Mouse (Mus musculus): ENCODE data around the gene Rftn2.
"Not testable (repeated sequence)": the region's sequence is repeated elsewhere in the genome, so short reads cannot be mapped to it uniquely, and the experiment has no call there.

Gene Rftn2

DNA sequence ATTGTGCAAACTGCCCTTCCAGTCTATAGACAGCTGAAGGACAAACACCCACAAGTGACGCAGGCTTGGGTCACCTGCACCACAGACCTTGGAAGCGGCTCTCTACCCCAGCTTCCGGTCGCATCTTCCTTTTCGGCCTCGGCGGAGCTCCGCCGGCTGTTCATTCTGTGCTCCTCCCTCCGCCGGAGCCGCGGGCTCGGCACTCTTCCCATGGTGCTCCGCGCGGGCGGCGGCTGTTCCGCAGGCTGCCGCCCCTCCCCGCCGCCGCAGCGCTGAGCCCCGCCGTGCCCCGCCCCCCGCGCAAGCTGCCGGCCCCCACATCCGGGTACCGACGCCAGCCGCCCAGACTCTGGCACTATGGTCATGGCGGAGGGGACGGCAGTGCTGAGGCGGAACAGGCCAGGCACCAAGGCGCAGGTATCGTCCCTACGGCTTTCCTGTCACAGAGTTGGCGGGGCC, 95.6 kb downstream of the Rftn2 start, which contains the start of gene Mob4:
Gene Mob4, plus strand, starts transcription at position 289 of the 459 bp plus-strand sequence.
- in situ Hi-C loops (cut with MboI, MseI) = no loop called here

GRCm38 (mm10) chr1:55130190-55130916, 96.2 kb downstream of the Rftn2 start:
- in situ Hi-C loops (cut with MboI, MseI) = no loop called here

DNA sequence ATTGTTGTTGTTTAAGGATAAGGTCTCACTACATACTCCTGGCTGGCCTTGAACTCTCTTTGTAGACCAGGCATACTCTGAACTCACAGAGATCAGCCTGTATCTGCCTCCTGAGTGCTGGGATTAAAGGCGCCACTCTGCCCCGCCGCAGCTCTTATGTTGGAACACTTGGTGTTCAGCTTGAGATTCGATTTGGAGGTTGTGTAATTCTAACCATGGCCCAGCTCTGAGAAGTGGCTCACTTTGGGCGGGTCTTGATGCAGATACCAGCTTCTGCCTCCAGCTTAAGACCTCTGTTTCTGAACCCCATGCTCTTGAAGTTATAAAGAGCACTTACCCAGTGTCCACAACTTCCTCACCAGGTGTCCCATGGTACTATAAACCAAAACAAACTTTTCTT, 96.9 kb downstream of the Rftn2 start:
- in situ Hi-C loops (cut with MboI, MseI) = no loop called here

- in situ Hi-C loops (cut with MboI, MseI) = not testable (repeated sequence)
Measured at GRCm38 (mm10) chr1:55124136-55124535, 102.4 kb downstream of the Rftn2 start.

DNA sequence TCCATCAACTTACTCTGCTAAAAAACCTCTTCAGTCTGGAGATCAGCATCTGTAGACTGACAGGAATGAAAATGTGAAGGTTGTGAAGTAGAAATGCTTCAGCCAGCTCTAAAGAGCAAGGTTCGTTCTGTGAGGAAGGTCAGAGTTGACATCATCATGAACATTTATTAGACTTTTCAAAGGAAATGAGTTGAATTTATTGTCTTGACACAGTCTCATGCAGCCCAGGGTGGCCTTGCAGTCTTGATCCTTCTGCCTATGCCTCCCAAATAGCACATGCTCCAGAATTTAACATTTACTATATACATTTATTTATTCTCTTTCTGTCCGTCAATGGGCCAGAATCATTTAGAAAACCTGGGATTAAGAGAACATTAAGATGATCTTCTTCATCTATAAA, 103.0 kb downstream of the Rftn2 start:
- in situ Hi-C loops (cut with MboI, MseI) = no loop called here

DNA sequence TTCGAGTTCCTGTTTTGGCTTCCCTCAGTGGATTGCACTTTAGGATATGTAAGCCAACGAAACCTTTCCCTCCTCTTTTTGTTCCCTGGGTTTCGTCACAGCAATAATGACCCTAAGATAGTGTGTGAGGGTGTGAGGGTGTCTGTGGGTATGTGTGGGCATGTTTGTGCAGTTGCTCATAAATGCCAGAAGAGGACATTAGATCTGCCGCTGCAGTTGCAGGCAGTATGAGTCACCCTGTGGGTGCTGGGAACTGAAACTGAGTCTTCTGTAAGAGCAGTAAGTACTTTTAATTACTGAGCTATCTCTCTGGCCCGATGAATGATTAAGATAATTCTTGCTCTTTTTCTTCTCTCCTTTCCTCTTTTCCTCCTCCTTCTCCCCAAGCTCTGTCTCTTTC, 103.5 kb downstream of the Rftn2 start:
- in situ Hi-C loops (cut with MboI, MseI) = no loop called here

All from T-helper 17 cell (primary cell).